18 mouse cellular contexts compared by ENCODE assay signal in genomic region chr5:51479859-51480258, GRCm38 (mm10).
"Had no signal": no experiment of that assay in that cellular context is flagged by ENCODE, and none has a peak within 500 bp of the region (broad histone marks: within the 10 kb centered on the region; RNA-seq: fewer than 3 reads in every experiment).

No protein-coding gene starts in this region.

- H3K27ac ChIP-seq: lung, embryonic 15.5 days; macrophage; midbrain, embryonic 13.5 days; midbrain, embryonic 15.5 days; neural tube, embryonic 12.5 days had no signal

- H3K4me2 ChIP-seq: lung, embryonic 15.5 days; midbrain, embryonic 11.5 days; midbrain, embryonic 13.5 days; midbrain, embryonic 15.5 days; neural tube, embryonic 12.5 days had no signal

- H3K9me3 ChIP-seq: lung, embryonic 15.5 days; megakaryocyte, embryonic 14.5 days; midbrain, embryonic 13.5 days; midbrain, embryonic 15.5 days; neural tube, embryonic 12.5 days had no signal

- H3K9ac ChIP-seq: lung, embryonic 15.5 days; midbrain, embryonic 13.5 days; midbrain, embryonic 15.5 days; neural tube, embryonic 12.5 days had no signal

- H3K4me3 ChIP-seq: lung, embryonic 15.5 days; megakaryocyte, embryonic 14.5 days; midbrain, embryonic 13.5 days; midbrain, embryonic 15.5 days; neural tube, embryonic 12.5 days had no signal

- H3K36me3 ChIP-seq: lung, embryonic 15.5 days; midbrain, embryonic 13.5 days; midbrain, embryonic 15.5 days; neural tube, embryonic 12.5 days had no signal

- ATAC-seq: lung, postnatal 0 days; midbrain, embryonic 13.5 days; midbrain, embryonic 15.5 days had no signal

- H3K4me1 ChIP-seq: megakaryocyte, embryonic 14.5 days; midbrain, embryonic 15.5 days had no signal

- H3K27me3 ChIP-seq: lung, embryonic 15.5 days; megakaryocyte, embryonic 14.5 days; midbrain, embryonic 13.5 days; midbrain, embryonic 15.5 days; neural tube, embryonic 12.5 days had no signal

- DNase-seq: lung, adult 2 months; lung, postnatal 14 days; lung, postnatal 36 days; right cerebral cortex, adult 18-20 months; right cerebral cortex, postnatal 25 days; right cerebral cortex, postnatal 4 days; spleen, adult 18-20 months; thymus, adult 18-20 months; thymus, postnatal 14 days; thymus, postnatal 36 days had no signal
